Mouse (Mus musculus): ENCODE results near the gene Myo16.

DNA sequence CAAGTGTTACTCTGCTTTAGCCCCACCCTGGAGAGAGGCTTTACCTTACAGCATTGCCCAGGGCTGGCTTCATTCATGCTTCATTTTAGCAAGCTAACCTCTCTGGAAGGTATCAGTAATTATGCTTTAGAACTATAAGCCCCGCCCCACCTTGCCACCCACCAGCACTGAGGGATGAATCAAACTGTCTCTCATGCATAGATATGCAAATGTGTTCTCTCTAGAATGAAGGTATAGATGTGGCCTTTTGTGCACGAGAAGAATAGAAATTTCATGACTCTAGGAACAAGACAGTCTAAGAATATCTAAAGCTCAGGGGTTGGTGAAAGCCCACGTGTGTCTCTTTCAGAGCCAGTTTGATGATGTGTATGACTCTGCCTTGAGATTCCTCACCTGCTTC lies 288.9 kb downstream of the Myo16 start:
- TF ChIP-seq MYOD1 (IDR thresholded peaks at IDR 0.05; ENCODE audit: control insufficient read depth, insufficient read length, low read depth) (no peak), CTCF (IDR thresholded peaks at IDR 0.05; ENCODE audit: control insufficient read depth, insufficient read depth, insufficient read length) (no peak), USF1 (IDR thresholded peaks at IDR 0.05; ENCODE audit: low read depth) (no peak), MYOG (IDR thresholded peaks at IDR 0.05; ENCODE audit: control insufficient read depth, extremely low read depth, insufficient read length) (no peak), FOSL1 (IDR thresholded peaks at IDR 0.05; ENCODE audit: insufficient read depth, low read length, poor library complexity, severe bottlenecking) (no peak), CEBPB (IDR thresholded peaks at IDR 0.05; ENCODE audit: low read depth) (no peak), MAX (IDR thresholded peaks at IDR 0.05) (no peak)

Measured in C2C12 (cell line).